Mouse (Mus musculus) effector memory CD4-positive, alpha-beta T cell, adult 7 months (primary cell): ENCODE measurements around the gene Mrgprb8. TPM values are rescaled to one million over a fixed set of nuclear protein-coding genes. Genes with fewer than 3 reads are reported as not detected.

Experiments
- polyA plus RNA-seq: library from polyadenylated mRNA; unstranded; fragments of 100-300 nt; shearing (Covaris generic); gene quantifications from one replicate; pipeline ENCODE4 v1.2.1, GENCODE M21; 2017

Gene Mrgprb8
- polyA plus RNA-seq: 0.34 TPM

GRCm38 (mm10) chr7:48388226-48388625 lies at the start of gene Mrgprb8:
Mrgprb8 (plus strand) TSS chr7:48388526.

Other genes with a start within 250 kb of the Mrgprb8 start
- not detected for gene Mrgprb5, start 219.5 kb upstream of the Mrgprb8 start, polyA plus RNA-seq
- gene Mrgprb4, start 189.2 kb upstream of the Mrgprb8 start, polyA plus RNA-seq: not detected
- not detected for gene Mrgprb1, start 67.8 kb downstream of the Mrgprb8 start, polyA plus RNA-seq
- not detected for gene Mrgprx2, start 110.8 kb downstream of the Mrgprb8 start, polyA plus RNA-seq
- gene Mrgprb2, start 169.6 kb downstream of the Mrgprb8 start, polyA plus RNA-seq: not detected